Mouse (Mus musculus) effector memory CD4-positive, alpha-beta T cell, adult 7 months (primary cell): ENCODE results near the gene Gle1. TPM values are rescaled to one million over a fixed set of nuclear protein-coding genes. Genes with fewer than 3 reads are reported as not detected.

Experiments used
- polyA plus RNA-seq: library from polyadenylated mRNA; unstranded; fragments of 100-300 nt; shearing (Covaris generic); gene quantifications from one replicate; pipeline ENCODE4 v1.2.1, GENCODE M21; 2017

The Gle1 gene
- 53.7 TPM for polyA plus RNA-seq

GRCm38 (mm10) chr2:29934906-29935599 lies at the start of gene Gle1:
Gene Gle1 (plus strand): TSS chr2:29935426.

GRCm38 (mm10) chr2:29889066-29889944 lies 45.9 kb upstream of the Gle1 start, which contains the start of gene Odf2:
Gene Odf2 (plus strand): TSS chr2:29889221.

GRCm38 (mm10) chr2:29965250-29965843 lies 30.1 kb downstream of the Gle1 start, which contains the start of gene Sptan1:
Gene Sptan1 (plus strand): TSS chr2:29965560.

Other genes starting within 250 kb of the Gle1 start
- not detected for gene Gm13420, start 183.7 kb upstream of the Gle1 start, polyA plus RNA-seq
- gene Gm13547, start 176.1 kb upstream of the Gle1 start, polyA plus RNA-seq = not detected
- 6.1 TPM for gene Coq4, start 147.9 kb upstream of the Gle1 start, polyA plus RNA-seq
- 19.3 TPM for gene Trub2, start 146.9 kb upstream of the Gle1 start, polyA plus RNA-seq
- 3.4 TPM for gene Slc27a4, start 132.8 kb upstream of the Gle1 start, polyA plus RNA-seq
- gene Urm1, start 115.4 kb upstream of the Gle1 start, polyA plus RNA-seq = 19.6 TPM
- gene Cercam, start 66.3 kb upstream of the Gle1 start, polyA plus RNA-seq = 2.4 TPM
- gene Odf2, start 46.2 kb upstream of the Gle1 start, polyA plus RNA-seq = 63.6 TPM
- gene Sptan1, start 30.1 kb downstream of the Gle1 start, polyA plus RNA-seq = 87.7 TPM
- gene Wdr34, start 113.5 kb downstream of the Gle1 start, polyA plus RNA-seq = 2.3 TPM
- 287 TPM for gene Set, start 122.0 kb downstream of the Gle1 start, polyA plus RNA-seq
- gene Pkn3, start 142.3 kb downstream of the Gle1 start, polyA plus RNA-seq = 1.1 TPM
- gene Zdhhc12, start 158.2 kb downstream of the Gle1 start, polyA plus RNA-seq = 9.4 TPM
- 21.4 TPM for gene Zer1, start 189.2 kb downstream of the Gle1 start, polyA plus RNA-seq
- gene Tbc1d13, start 198.3 kb downstream of the Gle1 start, polyA plus RNA-seq = 5.4 TPM
- 23.6 TPM for gene Endog, start 236.1 kb downstream of the Gle1 start, polyA plus RNA-seq
- gene Spout1, start 243.0 kb downstream of the Gle1 start, polyA plus RNA-seq = 28.2 TPM